Mouse (Mus musculus) bone marrow, adult 2 months (tissue): ENCODE measurements at regions not wholly inside any gene's neighbourhood (a gene's known extent, or its start where the extent isn't known, plus 50 kb on each side); places are given as distances from the start of the nearest gene placed in this dataset.

Experiments used
- CTCF ChIP-seq: fragments of 200-500 bp; IDR thresholded peaks from 2 replicates; pipeline ENCODE4 v1.5.1; 2011; ENCODE audit warnings: low read length, control low read depth; ENCODE audit not compliant: control insufficient read depth, insufficient read depth
- POLR2A ChIP-seq: fragments of 200-500 bp; IDR thresholded peaks from 2 replicates; pipeline ENCODE4 v1.6.1; 2011; ENCODE audit warnings: low read depth, mild to moderate bottlenecking, control low read depth, low read length, borderline replicate concordance; ENCODE audit not compliant: control insufficient read depth

DNA sequence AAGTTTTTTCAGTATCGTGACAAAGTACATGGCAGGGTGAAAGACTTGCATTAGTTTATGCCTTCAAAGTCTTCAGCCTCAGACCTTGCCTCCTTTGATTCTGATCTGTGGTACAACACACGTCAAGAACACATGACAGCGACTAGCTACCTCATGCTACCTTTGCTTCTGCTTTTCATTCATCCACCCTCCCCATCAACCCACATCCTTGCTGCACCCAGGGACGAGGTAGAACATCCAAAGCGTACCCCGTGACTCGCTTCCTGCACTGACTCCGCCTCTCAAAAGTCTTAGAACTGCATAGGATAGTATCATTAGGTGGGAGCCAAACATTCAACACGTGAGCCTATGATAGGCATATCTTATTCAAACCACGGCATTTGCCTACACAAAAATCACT lies 97.5 kb upstream of the Tle4 start:
- TF ChIP-seq CTCF = no peak
- TF ChIP-seq POLR2A = no peak
